Mouse (Mus musculus) hindlimb bud, embryonic 11.5 days (tissue): ENCODE results near the gene Fhad1.

Experiments
- DNase-seq: peaks from one replicate; pipeline ENCODE4 v3.0.0-alpha.2; 2012; ENCODE audit warnings: low read depth, low spot score; ENCODE audit errors: extremely low spot score

Gene Fhad1

DNA sequence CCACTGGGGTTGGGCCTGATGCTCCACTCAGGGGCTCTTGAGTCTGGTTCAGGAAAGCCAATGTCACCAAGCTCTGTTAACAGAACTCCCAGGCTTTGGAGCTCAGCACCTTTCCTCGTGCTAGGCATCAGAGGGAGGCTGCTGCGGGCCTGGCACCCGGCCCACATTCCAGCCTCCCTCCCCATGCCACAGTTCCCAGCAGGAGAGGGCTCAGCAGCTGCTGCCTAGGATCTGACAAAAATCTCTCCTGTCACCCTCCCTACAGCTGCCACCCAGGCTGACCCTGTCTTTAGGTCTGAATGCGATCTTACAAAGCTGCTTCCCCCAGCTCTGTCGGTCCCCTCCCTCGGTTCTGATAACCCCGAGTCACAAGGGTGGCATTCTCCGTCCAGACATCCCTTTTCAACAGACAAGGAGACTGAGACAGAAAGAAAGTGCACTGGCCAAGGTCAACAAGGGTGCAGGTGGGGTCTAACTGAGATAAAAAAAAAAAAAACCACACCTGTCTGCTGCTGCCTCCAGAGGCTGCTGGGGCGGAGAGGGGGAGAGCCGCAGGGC, 147.9 kb downstream of the Fhad1 start:
- DNase-seq: no peak

DNA sequence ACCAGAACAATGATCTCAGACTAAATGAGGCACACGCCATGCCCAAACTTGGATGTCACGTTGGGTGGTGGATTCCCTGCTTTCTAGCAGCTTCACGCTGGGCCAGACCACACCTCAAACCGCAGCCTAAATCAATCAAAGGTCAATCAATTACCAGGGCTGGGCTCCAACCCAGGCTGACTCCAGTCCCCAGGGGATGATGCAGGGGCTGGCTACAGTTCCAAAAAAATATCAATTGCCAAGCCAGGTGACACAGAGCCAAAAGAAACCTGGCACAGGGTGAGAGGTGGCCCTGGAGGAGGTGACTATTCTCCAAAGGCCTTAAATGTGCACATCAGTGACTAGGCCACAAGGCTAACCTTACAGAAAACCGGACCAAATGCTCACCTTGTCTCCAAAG, 149.3 kb downstream of the Fhad1 start:
- DNase-seq: no peak

DNA sequence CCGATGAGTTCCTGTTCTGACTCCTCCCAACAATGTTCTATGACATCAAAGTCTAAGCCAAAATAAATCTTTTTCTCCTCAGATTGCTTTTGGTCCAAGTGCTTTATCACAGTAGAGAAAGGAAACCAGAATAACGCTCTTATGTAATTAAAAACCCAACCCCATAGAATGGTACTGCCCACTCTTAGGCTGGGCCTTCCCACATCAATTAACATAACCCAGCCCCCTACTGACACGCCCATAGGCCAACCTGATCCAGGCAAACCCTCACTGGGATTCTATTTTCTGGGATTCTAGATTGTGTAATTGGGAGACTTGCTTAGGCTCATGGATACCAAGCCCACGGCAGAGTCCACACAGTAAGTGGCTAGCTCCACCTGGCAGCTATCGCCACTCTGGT, 149.9 kb downstream of the Fhad1 start:
- DNase-seq: no peak

DNA sequence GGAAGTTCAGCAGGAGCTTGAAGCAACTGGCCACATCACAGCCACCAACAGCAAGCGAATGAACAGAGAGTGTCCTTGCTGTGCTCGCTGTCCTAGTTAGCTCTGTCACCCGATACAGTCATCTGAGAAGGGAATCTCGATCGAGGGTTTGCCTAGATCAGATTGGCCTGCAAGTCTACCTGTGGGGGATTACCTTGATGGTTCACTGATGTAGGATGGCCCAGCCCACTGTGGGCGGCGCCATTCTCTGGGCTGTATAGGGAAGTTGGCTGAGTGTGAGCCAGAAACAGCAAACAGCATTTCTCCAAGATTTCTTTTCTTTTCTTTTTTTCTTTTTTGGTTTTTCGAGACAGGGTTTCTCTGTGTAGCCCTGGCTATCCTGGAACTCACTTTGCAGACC, 150.4 kb downstream of the Fhad1 start:
- no peak for DNase-seq

DNA sequence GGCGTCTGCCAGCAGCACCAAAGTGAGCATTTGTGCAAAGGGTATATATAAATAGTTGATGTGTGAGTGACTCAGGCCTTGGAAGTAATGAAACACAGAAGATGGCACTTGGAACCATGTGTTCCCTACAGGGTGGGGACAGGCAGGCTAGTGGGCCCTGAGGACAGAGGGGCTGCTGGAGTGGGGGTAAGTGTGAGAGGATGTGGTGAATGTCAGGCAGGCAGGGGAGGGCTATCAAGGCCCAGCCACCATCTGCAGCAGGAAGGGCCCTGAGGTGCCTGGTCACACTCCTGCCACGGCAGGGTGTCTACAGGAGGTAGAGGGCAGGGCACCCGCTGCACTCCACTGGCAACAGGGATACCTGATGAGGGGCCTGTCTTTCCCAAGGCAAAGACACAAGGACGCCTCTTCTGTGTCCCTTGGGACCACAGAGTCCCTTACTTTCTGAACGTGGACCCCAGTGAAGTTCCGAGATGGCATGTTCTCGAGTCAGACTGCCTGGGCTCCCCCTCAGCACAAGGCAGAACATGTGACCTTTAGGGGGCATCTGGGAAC, 151.1 kb downstream of the Fhad1 start:
- no peak for DNase-seq

DNA sequence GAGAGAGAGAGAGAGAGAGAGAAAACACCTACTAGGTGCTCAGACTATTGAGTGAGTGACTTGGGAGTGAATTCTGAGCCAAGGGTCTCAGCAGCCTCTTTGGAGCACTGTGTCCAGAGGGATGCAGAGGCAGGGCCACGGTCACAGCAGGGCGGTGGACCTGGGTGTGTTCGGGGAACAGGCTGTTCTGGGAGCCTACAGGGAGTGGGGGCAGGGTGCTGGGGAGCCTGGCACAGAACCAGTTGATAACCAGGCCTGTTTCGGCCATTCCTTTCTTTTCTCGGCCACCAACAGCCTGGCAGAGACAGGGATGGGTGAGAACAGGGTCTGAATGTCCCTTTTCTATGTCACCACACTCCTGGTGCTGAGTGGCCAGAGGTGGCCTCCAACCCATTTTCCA, 152.0 kb downstream of the Fhad1 start:
- DNase-seq: no peak

DNA sequence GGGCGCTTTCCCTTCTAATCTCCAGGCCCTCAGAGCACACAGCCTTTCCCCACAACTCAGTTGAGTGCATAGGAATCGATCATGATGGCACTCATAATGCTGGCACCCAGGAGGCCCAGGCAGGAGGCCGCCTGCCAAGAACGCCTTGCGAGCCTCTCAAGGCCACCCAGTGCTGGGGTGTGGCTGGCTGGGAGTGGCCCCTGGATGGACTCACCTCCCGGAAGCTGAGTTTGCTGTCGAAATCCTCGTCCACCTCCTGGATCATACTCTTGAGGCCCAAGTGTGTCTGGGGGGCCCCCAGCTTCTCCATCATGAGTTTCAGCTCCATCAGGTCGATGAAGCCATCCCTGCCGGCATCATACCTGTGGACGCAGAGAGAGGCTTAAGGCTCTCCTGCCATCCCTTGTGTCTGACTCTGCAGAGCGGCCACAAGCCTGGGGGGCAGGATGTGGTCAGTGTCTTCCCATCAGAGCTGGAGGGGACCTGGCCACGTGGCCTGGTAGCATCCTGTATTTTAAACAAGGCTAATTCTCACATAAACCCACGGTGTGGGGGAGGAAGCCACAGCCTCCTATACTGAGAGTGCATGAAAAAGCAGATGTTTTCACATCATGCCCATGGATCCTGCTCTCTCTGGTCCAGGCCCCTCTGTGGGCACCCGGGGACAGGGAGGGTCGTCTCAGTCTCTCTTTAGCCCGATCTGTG, 153.1 kb downstream of the Fhad1 start:
- DNase-seq: no peak

DNA sequence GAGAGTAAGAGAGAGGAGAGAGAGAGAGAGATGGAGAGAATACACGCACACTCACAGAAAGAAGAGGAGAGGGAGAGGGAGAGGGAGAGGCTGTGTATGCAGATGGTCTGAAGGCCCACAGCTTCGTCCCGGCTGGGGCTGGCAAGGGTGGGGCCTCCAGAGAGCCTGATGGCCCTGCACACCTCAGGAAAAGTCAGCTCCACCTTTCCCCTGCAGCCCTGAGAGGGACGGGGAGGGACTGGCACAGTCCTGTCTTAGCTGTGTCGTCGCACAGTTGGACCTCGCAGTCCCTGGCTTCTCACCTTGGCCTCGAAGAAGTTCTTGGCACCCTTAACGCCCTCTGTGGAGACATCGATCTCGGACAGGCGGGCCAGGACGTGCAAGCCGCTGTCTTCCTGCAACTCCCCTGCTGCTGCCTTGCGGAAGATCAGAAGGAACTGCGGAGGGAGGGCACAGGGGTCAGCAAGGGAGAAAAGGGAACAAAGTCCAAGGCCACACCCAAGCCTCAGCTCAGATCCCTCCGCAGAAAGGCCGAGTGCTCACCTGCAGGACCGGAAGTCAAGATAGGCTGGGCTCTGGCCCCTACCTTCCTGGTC, 154.5 kb downstream of the Fhad1 start:
- DNase-seq: no peak

DNA sequence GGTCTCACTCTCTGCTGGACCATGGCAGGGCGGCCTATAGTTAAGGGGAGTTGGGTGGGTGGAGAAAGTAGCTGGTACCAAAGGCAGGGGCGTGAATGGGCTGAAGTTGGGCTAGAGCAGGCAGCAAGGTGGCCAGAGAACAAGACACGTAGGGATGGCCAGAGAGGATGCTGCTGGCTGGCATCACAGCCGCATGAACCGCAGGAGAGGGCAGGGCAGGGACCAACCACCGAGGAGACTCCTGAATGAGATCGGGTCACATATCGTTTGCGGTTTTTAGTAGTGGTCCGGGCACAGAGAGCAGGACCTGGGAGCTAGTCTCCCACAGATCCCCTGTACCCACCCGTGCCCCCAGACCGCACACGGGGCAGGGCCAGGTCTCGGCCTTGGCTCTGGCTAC, 155.5 kb downstream of the Fhad1 start:
- DNase-seq: no peak

DNA sequence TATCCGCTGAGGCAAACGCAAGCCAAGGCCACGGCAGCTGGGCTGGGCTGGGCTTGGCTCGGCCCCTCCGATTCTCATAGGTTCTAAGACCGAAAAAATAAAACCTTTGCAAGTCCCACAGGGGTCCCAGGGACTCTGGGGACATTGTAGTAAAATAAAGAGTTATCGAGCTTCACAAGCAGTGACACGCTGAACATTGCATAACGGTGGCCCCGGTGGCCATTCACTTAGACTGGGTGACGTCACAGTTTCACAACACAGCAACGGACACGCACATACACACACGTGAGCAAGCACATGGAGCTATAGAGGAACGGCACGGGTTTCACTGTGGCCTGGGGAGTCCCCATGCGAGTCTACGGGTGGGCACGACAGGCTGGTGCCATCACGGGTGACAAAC, 156.4 kb downstream of the Fhad1 start:
- DNase-seq: no peak

DNA sequence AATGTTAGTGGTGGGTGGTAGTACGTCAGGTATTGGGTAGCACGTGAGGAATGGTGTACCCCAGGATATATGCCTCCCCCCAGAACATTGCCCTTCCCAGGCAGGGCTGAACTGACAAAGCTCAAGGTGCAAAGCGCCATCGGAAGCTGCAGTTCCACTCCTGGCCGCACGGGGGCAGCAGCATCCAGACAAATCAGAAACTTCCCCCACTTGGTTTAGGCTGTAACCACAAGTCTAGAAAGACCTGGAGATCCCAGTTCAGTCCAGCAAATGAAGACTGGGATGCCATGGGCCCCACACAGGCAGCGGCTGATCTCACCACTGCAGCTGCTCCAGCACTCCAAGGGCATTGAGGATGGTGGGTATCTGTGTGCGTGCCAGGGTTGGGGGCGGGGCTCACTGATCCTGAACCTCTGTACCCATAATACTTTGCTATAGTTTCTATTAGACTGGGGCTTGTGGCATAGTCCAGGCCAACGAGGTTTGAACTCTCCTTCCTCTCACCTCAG, 157.4 kb downstream of the Fhad1 start:
- no peak for DNase-seq

DNA sequence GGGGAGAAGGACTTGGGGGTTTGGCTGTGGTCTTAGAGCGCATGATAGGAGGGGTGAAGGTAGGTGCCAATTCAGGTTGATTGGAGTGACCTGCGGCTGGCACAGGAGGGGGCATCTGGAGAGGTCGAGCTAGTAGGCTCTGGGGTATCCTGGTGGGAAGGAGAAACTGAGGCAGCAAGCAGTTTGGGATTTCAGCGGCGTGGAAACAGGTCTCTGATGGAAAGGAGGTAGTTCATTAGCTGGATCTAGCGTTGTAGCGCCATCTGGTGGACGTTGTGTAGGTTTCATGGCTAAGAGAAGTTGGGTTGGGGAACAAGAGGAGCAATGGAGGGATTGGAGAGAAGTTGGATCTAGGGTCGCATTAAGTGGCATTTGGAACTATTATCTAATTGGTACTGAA, 161.4 kb downstream of the Fhad1 start:
- no peak for DNase-seq

DNA sequence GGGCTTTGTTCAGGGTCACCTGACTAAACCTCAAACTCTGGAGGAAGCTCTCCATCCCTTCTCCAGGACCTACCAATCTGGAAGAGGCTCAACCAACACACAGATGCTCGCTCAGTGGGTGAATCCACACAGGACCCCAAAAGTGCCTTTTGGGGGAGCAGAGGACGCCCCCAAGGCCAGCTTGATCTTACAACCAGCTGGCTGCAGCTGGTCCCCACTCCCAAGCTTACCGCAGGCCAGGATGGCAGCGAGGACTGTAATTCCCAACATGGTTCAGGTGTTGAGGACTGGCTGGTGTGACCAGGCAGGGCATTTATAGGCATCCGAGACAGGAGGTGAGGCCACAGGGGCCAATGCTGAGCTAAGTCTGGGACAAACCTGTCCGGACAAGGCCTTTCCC, 168.9 kb downstream of the Fhad1 start, which contains the start of gene Ctrc:
TSS of gene Ctrc (minus strand) at position 361 of the 400 bp plus-strand sequence.
- no peak for DNase-seq
